Mouse (Mus musculus) left cerebral cortex, postnatal 4 days (tissue): ENCODE data around the gene Arhgef25. TPM values are rescaled to one million over a fixed set of nuclear protein-coding genes. Genes with fewer than 3 reads are reported as not detected.

ENCODE experiments used
- DNase-seq: peaks from one replicate; pipeline ENCODE4 v3.0.0-alpha.2; 2022
- intact Hi-C: fragments of 180-260 bp; cut with DNase I; formaldehyde crosslinking; loops from one replicate; pipeline ENCODE4 v1.15.1; 2025
- total RNA-seq, 2 experiments: library from RNA; stranded (reverse); gene quantifications; 2 replicates each; pipeline ENCODE4 v1.2.3; 2021

The Arhgef25 gene
- total RNA-seq, 2 experiments from 2014 or later, result 70.5 to 75.6 TPM

GRCm38 (mm10) chr10:127188079-127188453 is 1.8 kb downstream of the Arhgef25 start:
- intact Hi-C loops, result no loop called here

DNA sequence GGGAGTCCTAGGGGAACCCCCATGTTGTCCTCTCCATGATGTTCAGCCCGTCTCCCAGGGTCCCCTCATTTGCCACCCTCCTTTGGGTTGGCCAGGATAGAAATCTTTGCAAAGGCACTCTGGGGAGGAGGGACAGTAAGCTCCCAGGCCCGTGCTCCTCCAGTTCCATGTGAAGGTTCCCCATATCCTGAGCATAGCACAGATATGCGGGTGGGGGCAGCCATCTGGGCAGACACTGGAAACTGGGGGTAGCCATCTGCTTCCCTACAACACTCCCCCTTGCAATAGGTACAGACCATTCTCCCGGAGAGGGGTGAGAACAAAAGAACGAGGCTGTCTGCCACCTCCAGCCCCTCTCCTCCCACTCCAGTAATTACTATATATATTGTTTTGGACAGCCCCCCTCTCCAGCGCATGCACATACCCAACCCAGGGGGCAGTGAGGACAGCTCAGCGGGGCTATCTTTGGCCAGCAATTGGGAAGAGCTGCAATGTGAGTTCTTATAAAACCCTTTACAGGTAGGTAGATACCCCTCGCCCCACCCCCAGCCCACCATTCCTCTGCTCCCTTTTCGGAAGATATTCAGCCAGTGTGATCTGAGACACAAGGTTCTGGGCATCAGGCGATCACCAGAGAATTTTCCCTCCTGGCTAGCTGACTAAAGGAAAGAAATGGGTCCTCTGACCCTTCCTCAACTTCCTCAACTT is 2.4 kb downstream of the Arhgef25 start:
- DNase-seq, result peak; percentile 57
- intact Hi-C loops, result no loop called here

More at GRCm38 (mm10) chr10:127188079-127188453, 1.8 kb downstream of the Arhgef25 start:
- DNase-seq, result no peak

DNA sequence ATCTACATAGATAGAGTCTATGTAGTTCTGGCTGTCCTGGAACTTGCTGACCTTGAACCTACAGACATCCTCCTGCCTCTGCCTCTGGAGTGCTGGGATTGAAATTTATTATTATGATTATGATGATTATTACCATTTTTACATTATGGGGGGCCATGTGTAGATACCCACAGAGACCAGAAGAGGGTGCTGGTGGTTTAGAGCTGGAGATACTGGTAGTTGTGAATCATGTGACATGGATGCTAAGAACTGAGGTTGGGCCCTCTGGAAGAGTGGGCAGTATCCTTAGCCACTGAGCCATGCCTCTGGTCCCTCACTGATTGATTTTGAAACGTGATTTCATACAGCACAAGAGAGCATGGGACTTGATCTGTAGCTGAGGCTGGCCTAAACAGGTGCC is 3.4 kb downstream of the Arhgef25 start:
- DNase-seq, result no peak
- intact Hi-C loops, result no loop called here

- intact Hi-C loops, result no loop called here
- no peak for DNase-seq
Observed at GRCm38 (mm10) chr10:127185506-127185905, 4.4 kb downstream of the Arhgef25 start.

DNA sequence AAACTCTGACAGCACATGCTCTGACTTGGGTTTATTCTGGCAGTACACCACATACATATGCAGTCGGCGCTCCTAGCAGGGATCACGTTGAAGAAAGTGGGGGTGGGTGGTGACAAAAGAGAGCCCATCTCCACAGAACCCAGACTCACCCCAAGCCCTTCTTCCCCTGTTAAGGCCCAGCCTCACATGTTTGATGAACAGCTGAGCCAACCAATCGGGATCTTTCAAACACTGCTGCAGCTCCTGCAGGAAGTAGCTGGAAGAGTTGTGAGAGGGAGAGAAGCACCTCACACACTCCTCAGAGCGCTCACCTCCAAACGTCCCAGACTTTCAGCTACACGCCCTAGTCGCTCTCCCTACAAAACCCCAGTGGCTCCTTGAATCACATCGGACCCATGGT is 4.8 kb downstream of the Arhgef25 start:
- intact Hi-C loops, result no loop called here
- DNase-seq, result no peak

DNA sequence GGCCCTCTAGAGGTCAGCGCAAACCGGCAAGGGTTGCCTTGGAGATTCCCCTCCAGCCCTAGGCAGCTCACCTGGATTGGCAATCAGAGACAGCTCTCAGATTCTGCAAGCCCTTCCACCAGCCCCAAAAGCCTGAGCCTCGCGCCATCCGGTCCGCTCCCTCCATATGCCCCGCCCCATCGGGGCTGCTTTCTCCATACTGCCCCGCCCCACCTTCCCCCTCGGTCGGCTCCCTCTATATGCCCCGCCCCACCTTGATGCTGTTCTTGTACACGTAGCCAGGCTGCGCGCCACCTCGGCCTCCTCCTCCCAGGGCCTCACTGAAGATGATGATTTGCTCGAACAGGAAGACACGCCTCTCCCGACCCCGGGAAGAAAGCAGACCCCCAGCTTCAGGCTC is 6.1 kb downstream of the Arhgef25 start:
- intact Hi-C loops, result no loop called here
- DNase-seq, result no peak

DNA sequence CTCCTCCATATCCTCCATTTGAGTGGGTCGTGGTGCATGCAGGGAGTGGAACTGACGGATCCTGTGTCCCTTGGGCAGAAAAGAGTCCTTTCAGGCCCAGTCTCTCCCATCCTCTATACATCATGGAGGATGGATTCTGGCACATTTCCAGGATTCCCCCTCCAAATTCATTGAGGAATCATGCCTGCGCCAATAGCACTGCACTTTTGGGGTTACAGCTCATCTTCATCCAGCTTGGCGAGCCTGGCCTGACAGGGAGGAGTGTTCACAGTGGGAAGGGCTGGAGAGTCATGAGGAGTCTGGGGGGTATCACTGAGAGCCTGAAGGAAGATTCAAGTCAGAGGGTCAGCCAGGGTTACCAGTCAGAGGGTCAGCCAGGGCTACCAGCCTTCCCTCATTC is 7.3 kb downstream of the Arhgef25 start:
- no peak for DNase-seq
- intact Hi-C loops, result no loop called here

DNA sequence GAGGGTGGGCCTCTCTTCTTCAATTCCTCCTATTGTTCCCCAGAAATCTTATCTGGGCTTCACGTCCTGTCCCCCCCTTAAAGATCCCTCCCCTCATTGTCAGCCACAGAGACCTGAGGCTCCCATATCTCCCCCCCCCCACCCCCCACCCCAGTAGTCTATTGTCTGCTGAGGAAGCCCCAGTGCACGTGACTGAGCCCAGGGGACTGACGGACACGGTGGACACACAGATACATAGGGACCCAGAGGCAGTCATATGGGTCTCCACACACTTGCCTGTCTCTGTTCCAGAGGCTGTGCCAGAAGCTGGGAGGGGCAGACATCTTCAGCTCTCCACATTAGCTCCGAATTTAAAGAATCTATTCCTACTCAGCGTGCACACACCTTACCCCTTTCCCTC is 8.3 kb downstream of the Arhgef25 start:
- no peak for DNase-seq
- intact Hi-C loops, result no loop called here

DNA sequence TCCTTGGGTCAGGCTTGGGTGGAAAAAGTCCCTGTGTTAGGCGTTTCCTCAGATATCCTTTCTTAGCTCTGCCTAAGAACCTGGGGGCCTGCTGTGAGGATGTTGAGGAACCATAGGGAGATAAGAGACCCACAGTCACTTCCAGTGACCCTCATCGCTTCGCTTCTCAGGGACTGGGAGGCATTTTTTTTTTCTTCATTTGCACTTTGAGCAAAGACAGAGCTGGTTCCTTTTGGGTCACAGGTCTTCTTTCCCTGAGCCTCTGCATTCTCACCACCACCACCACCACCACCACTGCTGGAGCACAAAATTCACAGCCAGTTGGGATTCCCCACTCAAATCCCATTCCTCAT is 9.2 kb downstream of the Arhgef25 start:
- DNase-seq, result no peak
- intact Hi-C loops, result no loop called here

DNA sequence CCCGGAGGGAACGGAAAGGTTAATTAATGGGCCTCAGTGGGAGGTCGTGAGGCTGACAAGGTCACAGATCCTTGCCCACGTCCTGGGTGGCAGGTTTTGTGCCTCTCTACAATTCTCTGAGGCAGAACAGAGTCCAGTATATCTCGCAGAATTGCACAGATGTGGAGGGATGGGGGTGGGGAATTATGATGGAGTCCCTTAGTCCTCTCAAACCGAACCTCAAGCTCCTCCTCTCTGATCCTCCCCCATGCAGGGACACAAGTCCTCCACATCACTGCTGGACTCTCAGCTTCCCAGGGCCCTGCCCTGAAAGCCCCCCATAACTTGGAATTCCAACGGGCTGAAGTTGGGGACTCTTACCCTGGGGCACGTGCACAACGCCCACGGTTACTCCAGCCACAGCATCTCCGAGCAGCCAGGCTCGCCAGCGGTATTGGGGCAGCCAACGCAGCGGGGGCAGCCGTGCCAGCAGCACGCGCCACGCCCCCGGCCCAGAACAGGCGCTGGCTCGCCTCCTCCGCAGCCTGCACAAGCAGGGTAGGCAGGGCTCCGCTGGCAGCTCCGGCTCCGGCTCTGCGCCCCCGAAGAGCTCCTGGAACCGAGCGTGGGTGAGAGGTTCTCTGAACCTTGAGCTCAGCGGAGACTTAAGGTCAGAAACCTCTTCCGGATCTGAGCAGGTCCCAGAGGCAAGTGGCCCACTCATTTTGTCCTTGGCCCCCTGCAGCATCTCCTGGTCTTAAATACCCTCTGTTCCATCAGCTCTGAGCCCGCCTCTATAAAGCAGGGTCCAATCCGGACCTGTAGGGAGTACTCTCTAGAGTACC is 9.8 kb downstream of the Arhgef25 start, which contains the start of gene Slc26a10:
Slc26a10 (minus strand) TSS at position 775 of the 824 bp plus-strand sequence.
- peak; percentile 57 for DNase-seq
- intact Hi-C loops, result no loop called here

DNA sequence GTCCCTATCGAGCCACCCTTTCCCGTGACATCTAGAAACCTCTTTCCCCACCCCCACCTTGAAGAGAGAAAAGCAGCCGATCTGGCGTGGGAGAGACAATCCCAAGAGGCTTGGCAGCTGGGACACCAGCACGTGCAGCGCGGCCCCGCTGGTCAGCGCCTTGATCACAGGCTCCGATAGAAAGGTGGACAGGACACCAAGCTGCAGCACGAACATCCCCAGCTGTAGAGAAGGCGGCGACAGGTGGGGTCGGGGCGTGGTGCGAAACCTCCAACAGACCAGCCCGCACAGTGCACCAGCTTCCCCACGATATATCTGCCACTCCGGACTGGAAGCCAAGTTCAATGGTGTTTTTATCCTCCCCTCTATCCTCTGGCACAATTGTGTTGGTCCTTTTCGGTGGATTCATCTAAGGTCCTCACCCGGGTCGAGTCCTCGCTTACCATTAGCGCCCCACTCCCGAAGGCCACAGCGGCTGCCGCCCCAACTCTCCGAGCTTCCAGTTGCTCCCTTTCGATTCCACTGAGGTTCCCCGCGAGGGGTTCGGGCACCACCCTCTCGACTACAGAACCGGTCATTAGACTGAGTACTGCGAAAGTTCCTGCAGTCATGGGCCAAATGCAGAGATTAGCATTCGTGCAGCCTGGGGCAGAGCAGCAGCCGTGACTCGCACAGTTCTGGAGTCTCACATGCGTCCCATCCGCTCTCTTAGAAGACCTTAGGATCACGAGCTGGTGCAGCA is 11.4 kb downstream of the Arhgef25 start:
- no peak for DNase-seq
- intact Hi-C loops, result no loop called here

DNA sequence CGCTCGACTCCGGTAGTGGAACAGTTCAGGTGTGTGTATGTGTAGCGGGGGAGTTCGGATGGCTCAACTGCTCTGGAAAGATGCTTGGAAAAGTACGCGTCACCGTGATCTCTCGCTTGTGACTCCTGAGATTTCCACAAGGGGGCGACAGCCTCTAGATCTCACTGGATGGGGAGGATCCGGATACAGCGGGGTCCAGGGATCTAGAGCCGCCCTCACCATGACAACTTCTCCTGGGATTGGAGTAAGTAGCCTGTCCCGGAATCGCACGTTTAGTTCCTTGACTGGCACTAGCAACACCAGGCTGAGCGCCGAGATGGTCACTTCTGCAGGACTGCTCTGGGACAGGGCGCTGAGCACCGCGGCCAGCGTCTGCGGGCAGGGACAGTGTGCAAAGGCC is 12.2 kb downstream of the Arhgef25 start:
- intact Hi-C loops, result loop anchor here (2.0 kb wide), 1 partner anchor 47 kb away; no protein-coding TSS in a partner anchor
- DNase-seq, result peak; percentile 81

GRCm38 (mm10) chr10:127177235-127177634 is 12.6 kb downstream of the Arhgef25 start:
- DNase-seq, result no peak
- intact Hi-C loops, result loop anchor here (2.0 kb wide), 1 partner anchor 48 kb away; no protein-coding TSS in a partner anchor

DNA sequence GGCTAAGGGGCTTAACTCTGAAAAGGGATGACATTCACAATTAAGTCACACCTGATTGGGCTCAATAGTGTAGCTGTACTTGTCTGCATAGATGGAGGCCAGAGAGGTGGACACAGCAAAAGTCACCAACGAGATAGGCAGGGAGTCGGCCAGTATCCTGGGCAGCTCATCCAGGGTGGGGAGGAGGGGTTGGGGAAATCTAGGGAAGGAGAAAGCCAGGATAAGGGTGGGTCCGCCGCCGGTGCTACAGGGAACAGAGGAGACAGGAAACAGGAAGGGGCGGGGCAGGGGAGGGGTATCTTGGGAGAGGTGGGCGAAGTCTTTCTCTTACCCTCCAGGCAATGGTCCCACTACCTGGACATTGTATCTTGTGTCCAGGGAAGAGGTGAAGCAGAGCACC is 13.1 kb downstream of the Arhgef25 start:
- intact Hi-C loops, result loop anchor here (2.0 kb wide), 1 partner anchor 48 kb away; no protein-coding TSS in a partner anchor
- no peak for DNase-seq

DNA sequence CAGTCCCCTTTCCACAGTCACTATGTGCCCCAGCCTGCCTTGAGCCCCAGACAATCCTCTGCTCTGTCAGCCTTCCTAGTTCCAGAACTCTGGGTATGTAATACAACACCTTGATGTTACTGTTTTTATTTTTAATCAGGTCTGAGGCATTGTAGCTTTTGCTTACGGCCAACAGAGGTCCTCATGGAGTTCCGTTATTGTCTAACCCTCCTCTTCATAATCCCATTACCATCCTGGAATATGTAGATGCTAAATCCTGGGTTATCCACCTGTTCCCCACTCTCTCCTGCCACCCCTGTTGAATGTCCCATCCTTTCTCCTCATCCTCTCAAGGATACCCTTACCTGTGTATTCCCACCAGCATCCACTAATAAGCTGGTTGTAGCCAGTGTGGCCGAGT is 13.7 kb downstream of the Arhgef25 start:
- DNase-seq, result no peak
- intact Hi-C loops, result loop anchor here (2.0 kb wide), 1 partner anchor 49 kb away; no protein-coding TSS in a partner anchor

DNA sequence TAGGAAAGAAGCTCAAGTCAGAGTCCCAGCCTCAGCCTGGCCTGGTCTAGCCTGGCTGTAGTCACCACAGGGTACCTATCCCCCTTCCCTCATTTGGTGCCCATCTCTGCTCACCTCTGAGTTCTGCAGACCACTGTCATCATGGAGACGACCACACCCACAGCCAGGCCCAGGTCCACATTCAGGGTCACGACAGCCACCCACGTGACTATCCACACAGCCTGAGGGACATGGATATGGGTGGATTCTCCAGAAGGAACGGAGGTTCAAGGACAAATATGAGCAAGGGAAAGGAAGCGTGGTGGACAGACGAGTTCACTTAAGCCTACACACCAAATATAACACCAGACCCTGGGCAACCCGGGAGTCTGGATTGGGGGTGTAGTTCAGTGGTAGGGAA is 15.7 kb downstream of the Arhgef25 start:
- DNase-seq, result no peak
- intact Hi-C loops, result no loop called here

DNA sequence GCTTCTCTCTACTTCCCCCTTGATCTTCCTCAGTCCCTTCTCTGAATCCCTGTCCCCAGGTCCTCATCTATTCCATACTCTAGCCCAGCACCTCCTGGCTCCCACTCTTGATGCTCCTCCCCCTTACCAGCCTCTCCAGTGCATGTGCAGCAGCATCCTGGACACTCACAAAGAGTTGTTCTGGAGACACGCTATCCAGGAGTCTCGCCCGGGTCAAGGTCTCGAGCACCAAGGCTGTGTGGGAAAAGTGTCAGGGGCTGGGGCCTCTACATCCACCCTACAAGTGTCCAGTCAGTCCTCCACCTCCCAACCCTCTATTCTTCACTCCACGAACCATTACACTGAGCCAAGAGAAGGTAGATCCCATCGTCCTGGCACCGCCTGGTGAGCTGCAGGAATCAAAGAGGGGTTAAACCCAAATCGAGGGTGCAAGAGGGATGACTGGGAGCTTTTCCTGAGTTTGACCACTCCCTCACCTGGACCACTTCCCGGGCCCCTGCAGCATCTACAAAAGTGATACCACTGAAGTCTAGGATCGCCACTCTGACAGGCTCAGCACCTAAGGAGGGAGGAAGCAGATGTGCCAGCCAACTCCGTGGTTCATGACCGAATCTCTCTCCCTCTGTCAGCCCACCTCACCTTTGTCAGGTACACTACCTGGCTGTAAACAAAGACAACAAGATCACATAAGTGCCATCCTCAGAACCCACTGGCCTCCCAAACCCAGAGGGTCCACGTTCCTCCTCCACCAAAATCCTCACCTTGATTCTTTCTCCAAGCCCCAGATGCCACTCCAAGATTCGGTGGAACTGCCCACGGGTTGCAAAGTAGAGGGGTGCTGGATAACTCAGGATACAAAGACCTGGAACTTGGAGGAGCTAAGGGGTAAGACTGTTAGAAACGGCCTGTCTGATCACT is 16.5 kb downstream of the Arhgef25 start:
- no peak for DNase-seq

DNA sequence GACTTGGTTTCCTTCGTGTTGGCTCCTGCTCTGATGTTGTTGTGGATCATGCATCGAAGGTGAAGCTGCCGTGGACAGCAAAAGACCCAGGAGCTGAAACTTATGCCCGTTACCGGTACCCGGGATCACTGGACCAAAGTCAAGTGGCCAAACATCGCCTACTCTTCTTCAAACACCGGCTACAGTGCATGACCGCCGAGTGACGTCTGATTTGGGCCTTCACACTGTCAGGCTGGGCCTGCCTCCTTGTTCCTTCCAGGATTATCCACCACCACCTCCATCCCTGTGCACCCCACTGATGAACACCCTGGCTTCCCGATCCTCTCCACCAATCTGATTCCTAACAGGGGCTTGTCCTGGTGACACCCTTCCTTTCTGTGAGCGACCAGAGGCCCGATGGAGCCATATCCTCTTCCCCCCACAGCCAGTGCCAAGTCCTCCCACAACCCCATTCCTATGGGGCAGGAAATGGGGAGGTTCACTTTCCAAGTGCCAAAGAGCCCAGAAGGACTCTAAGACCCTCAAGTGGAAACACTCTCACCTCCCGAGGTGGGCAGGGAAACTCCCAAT is 18.2 kb downstream of the Arhgef25 start:
- DNase-seq, result no peak
- intact Hi-C loops, result no loop called here

More for the DNA sequence above, 16.5 kb downstream of the Arhgef25 start:
- intact Hi-C loops, result no loop called here

GRCm38 (mm10) chr10:127170837-127171272 is 19.0 kb downstream of the Arhgef25 start:
- peak; percentile 67 for DNase-seq
- intact Hi-C loops, result no loop called here

DNA sequence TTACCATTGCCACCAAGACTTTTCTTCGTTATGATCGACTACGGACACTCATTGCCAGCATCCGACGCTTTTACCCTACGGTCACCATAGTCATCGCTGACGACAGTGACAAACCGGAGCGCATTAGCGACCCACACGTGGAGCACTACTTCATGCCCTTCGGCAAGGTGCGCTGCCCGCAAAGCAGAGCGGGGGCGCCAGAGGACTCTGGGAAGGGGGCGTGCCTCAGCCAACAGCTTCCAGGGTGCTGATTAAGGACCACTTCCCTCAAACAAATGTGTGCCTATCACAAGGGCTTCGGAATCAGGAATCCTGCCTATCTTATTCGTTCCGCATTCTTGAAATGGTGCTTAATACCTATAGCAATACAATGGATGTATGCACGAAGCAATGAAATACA is 19.9 kb downstream of the Arhgef25 start:
- peak; percentile 51 for DNase-seq
- intact Hi-C loops, result no loop called here
